Mouse (Mus musculus) naive thymus-derived CD4-positive, alpha-beta T cell, adult 2 months (primary cell): Measurements from ENCODE around the gene Nppc.
A peak's percentile ranks its signal among the peaks of the same experiment; 100 is the strongest.

Source experiments
- DNase-seq: peaks from one replicate; pipeline ENCODE4 v3.0.0-alpha.2; 2011; ENCODE audit warnings: low read depth

Gene Nppc

DNA sequence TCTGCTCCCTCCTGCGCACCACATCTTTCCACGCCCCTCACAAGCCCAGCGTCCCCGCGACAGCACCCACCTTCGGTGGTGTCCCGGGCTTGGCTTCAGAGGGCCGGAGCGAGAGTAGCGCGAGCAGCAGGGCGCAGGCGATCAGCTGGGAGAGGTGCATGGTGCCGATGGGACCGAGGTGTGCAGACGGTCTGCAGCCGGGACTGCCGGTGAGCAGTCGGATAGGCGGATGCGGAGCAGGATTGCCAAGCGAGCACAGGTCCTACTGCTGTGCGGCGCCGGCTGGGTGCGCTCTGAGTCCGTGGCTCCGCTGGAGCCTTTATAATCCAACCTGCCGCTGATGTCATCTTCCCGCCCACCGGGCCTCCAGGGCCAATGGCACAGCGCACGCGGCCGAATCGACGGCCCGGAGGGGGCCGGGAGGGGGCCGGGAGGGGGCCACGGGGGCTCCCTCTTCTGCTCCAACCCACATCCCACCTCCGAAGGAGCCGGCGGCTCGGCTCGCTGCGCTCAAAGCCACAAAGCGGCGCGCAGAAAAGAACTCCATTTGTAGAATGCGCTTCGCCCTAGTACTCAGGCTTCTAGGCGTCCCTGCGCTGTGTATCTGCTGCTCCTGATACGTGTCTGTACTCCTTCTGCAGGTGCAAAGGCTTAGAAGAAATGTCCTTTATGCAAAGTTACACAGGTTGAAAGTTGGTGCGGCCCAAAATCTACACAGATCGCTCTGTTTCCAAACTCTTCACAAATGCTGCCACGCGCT, at the start of gene Nppc:
Gene Nppc (minus strand): TSS at position 293 of the 760 bp plus-strand sequence.
- DNase-seq: no peak

DNA sequence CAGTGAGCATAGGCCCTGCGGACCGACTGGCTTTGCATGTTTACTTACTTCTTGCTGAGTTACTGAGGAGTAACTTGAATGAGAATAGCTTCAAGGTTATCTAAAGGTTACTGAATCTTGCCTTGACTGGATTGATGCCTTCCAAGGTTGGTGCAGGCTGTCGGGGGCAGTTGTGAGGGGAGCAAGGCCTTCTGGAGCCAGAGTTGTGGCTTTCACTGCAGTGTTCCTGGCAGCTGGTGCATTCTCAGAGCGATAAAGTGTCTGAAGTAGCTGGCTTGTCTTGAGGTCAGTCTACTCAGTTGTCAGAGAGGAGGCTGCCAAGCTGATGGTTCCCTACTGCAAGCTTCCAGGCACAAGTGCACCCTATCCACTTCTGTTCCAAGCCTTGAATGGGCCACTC, 49.0 kb upstream of the Nppc start:
- no peak for DNase-seq

DNA sequence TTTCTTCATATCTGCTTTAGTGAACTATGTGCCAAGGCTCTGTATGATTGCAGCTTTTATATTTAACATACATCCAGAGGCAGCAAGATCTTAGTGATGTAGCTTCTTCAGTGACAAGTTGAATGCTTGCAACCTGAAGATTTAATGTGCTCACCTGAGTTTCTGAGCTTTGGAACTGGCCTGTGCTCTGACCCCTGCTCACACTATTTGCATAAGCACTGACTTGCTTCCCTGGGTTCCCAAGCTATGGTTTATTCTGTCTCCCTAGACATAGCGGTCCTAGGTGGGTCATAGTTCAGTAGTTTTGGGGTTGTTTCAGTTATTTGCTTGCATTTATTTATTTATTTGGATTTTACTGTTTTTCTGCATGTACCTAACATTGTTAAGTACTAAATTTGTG, 47.8 kb upstream of the Nppc start:
- no peak for DNase-seq

DNA sequence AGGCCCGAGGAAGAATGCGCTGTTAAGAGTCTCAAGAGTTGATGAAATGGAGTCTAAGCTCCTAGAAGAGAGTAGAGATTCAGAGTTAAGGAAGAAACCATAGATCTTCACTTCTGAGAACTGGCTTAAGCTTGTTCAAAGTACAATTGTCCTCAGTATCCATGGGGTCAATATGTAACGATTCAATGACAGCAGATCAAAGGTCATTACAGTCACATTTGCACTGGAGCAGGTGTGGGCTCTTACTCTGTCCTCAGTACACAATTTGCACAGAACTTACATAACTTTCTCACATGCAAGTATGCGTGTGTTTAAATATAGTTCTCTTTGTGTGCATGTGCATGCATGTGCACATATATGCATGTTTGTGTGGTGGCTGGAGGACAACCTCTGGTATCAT, 42.7 kb upstream of the Nppc start:
- no peak for DNase-seq

DNA sequence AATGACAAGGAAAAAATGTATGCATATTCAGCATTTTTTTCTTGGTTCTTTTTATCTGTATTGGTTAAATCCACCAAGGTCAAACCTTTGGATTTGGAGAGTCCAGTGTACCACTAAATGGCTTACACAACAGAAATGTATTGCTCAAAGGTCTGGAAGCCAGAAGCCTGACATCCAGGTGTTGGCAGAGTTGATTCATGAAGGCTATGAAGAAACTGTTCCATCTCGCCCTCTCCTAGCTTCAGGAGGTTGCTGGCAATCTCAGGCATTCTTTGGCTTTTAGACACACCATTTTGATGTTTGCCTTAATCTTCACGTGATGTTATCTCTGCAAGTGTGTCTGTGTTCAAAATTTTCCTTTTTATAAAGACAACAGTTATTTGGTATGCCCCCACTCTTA, 41.7 kb upstream of the Nppc start:
- DNase-seq: no peak

DNA sequence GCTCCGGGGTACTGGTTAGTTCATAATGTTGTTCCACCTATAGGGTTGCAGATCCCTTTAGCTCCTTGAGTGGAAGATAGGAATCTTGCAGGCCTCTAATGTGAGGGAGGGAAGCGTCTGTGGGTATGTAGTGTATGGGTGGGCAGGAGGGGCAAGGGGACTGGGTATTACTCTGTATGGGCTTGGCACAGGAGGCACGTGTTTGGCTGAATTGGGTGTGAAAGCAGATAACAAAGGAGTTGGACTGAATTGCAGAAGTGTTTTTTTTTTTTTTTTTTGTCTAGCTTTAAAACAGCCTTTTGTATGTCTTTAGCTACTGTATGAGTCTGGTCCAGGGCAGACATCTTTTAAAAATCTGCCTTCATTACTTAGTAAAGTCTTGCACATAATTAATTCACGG, 39.2 kb upstream of the Nppc start:
- no peak for DNase-seq

DNA sequence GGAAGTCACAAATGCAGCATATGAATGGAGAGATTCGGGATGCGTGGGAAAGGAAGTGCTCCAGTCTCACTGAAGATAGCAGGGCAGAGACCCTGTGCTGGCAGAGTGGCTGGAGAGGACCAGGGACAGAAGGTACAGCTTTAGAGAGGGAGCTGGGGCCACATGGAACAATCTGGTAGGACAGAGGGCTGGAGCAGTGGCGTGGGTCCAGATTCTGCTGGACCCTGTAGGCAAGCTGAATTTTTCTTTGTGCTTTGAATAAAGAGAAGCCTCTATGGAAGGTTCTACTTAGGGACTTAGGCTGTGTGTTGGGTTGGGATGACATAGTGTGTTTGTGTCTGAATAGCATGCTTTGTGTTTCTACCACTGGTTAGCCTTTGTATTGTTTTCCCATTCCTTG, 35.1 kb upstream of the Nppc start:
- no peak for DNase-seq

DNA sequence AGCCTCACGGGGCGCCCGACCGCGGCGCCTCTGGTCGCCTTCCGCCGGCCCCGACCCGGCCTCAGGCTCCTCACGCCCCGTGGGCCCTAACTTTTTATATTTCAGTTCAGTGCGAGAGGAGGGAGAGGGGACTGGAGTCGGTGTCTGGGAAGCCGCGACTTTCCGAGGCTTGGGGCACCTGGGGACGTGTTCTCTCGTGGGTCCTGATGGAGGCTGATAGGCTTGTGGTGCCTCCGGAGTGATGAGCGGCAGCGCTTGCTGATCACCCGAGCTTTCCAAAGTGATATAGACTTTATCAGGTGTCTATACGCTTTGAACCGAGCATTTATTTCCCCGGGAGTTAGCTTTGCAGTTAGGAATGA, 33.6 kb upstream of the Nppc start:
- no peak for DNase-seq

DNA sequence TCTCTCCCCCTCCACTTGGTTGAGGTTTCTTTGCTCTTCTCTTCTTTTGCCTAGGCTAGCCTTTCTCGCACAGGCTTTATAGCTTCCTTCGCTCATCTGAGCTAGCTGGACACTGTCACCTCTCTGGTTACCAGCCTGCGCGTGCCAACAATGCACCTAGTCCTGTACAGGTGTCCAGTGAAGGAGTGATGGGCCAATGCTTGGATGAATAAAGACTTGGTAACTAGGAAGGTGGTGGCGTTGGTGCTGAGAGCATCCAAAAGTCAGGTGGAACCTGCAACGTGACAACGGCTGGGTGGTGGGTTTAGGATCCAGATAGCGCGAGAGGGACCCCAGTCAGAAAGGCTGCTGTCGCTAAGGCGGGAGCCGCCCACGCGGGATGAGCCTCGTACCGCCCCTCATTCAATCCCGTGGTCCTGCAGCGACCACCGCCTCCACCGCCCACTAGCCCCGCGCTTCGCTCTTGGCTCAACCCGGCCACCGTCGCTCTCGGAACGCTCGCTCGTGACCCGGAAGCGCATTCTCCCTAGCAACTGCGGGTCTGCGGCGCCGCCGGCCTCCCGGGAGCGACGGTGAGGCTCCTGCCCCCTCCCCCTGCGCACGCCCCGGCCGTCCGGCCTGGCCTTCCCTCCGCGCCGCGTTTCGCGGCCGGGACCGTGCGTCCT, 33.1 kb upstream of the Nppc start, which contains the start of gene Dis3l2:
Gene Dis3l2 (plus strand): TSS at position 509 of the 665 bp plus-strand sequence.
- DNase-seq: peak; percentile 78

DNA sequence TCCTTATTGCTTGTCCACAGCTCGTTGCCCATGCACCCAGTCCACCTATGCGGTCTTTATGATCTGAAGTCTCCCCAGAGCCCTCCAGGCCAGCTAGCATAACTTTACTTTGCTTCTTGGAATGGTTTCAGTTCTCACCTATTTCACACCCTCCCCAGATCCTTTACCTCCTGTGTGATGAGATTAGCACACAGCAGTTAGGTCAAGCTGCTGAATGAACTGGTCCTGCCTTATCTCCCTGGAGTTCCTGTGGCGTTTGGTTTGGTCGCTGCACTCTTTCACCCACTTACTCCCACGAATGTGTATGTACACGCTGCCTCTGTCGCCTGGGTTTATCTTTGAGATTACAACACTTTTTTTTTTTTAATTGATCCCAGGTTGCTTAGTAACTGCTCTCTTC, 30.0 kb upstream of the Nppc start:
- DNase-seq: no peak

DNA sequence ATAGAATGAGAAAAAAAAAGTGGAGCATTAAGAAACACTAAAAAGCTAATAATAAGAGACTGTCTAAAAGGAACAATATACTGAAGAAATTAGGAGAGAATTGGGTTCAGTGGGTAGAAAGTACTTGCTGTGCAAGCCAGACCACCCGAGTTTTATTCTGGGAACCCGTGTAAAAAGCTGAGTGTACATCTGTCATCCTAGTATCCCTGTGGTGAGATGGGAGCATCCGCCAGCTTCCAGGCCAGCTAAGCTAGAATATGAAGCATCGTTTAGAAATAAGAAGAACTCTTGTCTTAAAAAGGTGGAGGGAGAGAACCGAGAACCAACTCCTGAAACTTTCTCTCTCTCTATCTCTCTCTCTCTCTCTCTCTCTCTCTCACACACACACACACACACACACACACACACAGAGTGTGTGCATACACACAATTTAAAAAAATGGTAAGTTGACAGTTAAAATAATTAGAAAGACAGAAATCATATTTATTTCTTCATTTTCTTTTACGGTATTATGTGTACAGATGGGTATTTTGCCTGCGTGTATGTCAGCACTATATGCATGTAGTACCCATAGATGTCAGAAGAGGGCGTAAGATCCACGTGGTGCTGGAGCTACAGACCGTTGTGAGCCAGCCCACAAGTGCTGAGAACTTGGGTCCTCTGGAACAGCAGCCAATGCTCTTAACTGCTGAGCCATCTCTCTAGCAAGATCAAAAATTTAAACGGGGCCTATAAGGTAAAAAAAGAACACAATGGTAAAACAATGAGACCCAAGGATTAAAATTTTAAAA, 29.2 kb upstream of the Nppc start:
- no peak for DNase-seq

DNA sequence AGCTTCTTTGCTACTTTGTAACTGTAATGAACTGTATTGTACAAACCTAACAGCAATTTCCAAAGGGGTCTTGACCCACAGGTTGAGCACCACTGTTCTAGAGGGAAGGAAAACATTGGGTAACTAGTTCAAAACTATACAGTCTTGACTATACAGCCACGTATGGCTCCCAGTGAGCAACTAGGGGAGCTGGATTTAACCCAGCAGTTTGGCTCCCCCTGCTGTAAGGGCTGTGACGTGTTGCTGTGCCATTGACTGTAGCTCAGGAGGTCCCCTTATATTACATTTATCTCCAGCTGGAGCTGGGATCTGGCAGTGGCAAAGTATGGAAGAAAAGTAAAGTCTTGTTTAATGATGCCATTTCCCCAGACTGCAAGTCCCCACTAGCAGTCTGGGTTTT, 28.4 kb upstream of the Nppc start:
- DNase-seq: peak; percentile 13

DNA sequence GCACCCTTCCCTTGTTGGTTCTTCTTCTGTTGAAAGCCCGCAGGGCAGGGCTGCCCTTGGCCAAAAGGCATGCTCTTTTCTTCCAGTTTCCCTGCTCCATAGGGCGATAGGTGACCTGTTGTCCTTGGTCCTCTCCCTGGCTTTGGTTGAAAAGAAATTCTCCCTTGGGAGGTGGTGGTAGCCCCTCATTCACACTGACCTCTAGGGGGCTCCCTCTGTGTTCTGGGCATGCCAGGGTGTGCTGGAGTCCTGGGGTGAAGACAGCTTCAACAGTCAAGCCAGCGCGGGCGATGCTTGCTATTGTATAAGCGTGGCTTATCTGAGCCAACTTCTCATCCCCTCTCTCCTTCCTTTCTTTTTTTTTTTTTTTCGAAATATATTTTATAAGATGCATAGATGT, 26.6 kb upstream of the Nppc start:
- peak; percentile 17 for DNase-seq

DNA sequence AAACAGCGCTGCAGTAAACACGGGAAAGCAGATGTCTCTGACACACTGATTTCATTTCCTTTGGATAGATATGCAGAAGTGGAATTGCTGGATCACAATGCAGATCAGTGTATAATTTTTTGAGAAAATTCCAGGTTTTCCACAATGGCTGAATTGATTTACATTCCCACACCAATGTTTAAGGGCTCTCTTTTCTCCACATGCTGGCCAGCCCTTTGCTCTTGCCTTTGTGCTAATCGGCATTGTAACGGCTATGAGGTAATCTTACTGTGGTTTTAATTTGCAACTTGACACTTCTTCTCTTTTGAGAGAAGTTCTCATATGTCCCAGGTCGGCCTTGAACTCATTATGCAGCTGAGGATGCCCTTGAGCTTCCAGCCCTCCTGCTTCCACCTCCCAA, 20.7 kb upstream of the Nppc start:
- DNase-seq: no peak

DNA sequence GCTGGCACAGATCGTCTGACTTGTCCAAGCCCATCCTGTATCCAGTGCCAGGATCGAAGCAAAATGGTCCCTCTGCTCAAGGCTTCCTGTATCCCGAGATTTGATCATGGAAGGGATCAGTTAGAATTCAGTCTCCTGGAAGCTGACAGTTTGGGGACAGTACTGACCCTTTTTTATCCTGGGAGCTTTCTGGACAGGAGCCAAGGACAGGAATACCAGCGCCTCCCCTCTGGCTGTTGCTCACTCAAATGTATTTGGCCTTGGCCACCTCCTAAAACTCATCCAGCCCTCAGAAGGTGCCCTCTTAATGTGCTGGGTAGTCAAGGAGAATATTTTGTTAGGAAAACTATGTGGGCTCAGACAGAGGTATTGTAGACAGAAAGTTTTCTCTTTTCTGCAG, 16.9 kb upstream of the Nppc start:
- no peak for DNase-seq

DNA sequence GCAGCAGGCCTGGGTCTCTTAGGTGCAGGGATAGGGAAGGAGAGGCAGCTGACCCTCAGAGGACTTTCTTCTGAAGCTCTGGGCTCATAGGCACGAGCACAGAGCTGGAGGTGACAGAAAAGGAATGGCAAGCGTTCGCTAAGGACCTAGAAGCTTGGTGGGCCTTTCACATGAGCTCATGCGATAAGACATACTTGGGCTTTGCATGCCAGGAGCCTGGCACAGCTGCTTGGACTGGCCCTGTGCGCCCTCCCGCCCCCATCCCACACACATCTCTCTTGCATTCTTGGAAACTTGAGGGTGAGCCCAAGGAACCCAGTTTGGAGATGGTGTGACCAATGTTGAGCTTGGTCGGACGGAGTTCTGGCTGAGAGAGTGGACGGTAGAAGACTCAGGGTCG, 8.3 kb upstream of the Nppc start:
- DNase-seq: no peak

DNA sequence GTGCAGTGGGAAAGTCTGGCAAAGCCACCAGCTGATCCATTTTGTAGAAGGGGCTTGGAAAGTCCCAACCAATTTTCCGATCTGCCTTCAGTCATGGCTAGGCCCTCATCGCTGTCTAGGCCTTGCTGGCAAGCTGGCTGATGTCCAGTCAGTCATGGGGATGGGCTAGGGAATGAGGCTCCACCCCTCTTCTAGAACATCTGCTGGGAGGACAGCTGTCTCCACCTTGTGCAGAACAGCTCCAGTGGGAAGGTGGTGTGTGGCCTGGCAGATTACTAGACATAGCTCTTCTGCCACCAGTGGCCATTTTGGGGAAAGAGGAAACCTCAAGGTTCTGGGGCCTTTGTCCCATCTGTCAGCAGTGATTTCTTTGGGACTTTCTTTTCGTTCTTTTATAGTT, 7.3 kb upstream of the Nppc start:
- DNase-seq: no peak

DNA sequence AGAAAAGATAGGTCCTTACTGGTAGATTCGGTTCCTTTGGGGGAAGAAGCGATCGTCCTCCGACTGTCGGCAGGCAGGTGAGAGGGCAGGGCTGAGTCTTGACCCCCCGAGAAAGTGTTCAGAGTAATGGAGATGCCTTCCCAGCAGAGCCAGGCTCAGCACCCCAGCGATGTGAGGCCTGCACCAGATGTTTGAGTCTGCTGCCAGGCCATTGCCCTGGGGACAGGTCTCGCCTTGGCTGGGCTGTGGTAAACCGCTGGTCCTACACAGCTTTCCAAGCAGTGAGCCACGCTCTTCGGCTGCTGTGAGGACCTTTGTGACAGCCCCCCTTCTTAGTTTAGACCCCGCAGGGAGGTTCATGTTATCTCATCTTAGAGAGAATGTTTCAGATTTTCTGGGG, 4.8 kb upstream of the Nppc start:
- DNase-seq: no peak

DNA sequence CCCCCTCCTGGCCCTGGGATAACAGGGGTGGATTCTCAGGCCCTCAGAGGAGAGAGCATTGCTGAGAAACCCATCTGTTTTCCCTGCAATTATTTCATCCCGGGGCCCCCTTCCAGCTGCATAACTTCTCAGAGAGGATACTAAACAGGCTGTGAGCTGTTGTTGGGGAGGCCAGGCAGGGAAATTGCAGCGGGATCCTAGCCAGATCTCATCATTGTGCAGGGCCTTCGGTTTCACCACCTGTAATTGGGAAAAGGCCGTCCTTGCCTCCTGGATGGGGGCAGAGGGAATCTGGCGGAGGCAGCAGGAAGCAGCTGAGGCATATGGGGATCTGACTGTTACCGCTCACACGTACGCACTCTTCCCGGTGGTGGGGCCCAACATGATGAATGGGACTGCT, 4.0 kb upstream of the Nppc start:
- no peak for DNase-seq

DNA sequence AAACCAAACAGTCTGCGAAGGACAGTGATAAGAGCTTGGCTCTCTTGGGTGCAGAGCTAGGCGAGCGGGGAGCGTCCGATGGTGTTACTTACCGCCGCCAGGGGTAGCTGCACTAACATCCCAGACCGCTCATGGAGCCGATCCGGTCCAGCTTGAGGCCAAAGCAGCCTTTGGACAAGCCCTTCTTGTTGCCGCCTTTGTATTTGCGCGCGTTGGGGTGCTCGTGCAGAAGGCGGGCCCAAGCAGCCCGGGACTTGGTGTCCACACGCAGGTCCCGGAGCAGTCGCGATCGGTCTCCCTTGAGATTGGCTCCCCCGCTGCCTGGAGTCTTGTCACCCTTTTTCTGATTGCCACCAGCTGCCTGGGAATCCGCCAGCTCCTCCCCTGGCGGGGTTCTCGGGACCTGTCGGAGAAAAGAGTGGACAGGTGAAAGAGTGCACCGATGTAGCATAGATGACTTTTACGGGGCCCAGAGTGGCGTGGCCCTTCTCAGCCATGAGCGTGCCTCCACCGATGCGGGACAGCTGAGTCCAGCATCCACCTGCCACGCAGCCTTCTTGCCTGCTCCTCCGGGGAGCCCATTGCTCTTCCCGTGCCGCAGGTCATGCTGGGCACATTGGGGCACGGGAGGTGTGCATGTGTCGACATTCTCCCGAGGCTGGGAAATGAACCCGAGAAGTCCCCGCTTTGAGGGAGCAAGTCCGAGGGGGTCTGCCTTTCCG, 658 bp downstream of the Nppc start:
- DNase-seq: peak; percentile 21

DNA sequence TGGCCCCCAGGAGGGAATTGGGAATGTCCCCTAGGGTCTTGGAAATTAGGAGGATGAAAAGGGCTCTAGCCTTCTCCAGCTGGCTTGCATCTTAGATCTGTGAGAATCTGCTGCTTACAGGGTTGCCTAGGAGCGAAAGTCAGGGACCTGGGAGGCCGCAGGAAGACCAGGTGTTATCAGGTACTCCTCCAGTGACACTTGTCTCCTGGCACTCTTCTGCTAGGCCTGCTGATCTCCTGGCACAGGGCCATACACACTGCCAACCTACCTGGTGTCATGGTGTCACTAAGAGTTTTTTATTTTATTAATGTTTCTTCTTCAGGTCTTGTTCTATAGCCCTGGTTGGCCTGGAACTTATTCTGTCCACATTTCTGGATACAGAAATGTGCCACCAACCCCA, 5.3 kb downstream of the Nppc start:
- DNase-seq: no peak

DNA sequence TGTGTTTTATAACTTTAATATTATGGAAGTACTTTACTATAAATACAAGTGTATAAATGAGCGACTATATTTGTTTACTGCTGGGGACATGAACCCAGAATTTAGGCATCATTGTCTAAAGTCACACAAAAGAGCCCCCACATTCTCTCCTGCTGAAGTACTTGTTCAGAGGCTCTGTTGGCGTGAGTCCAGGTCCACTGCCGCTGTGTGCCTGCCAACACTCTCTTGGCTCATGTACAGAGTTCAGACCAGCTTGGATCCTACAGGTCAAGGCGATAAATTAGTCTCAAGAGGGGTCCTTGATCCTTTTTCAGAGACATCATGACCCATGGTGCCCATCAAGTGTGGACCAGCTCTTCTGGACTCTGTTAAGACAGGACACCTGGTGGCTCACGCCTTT, 13.3 kb downstream of the Nppc start:
- no peak for DNase-seq

DNA sequence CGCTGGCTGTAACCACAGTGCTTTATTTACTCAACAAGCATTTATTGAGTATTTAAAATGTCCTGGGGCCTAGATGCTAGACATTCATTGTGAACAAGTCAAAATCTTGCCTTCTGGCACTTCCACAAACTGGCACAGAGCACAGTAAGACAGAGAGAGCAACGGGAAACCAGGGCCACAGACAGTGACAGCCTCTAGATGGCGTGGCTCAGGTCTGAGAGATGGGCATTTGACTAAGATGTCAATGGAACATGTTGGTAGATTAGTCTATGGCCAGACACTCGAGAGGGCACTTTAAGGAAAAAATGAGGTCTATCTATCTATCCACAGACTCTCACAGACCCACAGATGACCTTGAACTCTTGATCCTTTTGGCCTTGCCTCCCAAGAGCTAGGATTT, 17.7 kb downstream of the Nppc start:
- DNase-seq: no peak
